In genomic region chr5:132161338-132162205, GRCm38 (mm10) we compare ENCODE assay signal across 8 mouse cellular contexts.
DNase-seq lines count a peak whose midpoint lies in the region.

No protein-coding gene starts in this region.

- H3K9me3 ChIP-seq in limb, embryonic 10.5 days (replicated peaks): no peaks in the 10 kb centered on the region

- peak overlapping the region; percentile 76 for H3K27ac ChIP-seq in limb, embryonic 10.5 days

- peak; percentile 44 to 63 for DNase-seq in layer of hippocampus, adult 18-20 months (ENCODE audit: low spot score in 2 of 2)
- no peak for DNase-seq in layer of hippocampus, postnatal 10 days (ENCODE audit: low spot score in 2 of 2)
- peak; percentile 74 to 80 for DNase-seq in frontal cortex, adult 2 months (ENCODE audit: extremely low spot score in 1 of 2, low spot score in 1 of 2)
- peak; percentile 8 for DNase-seq in kidney, adult 18-20 months
- DNase-seq in limb, embryonic 10.5 days (ENCODE audit: low spot score): peak; percentile 42
- peak; percentile 44 for DNase-seq in right cerebral cortex, postnatal 25 days
- no peak for DNase-seq in c-Kit-positive CD71-positive TER-119-positive erythroid progenitor cells, embryonic 14.5 days (ENCODE audit: low spot score)
- DNase-seq in adrenal gland, adult 8-10 months: no peak

- peaks cover 35% of the 10 kb centered on the region for H3K4me1 ChIP-seq in limb, embryonic 10.5 days

- H3K27me3 ChIP-seq in limb, embryonic 10.5 days (ENCODE audit: low read depth, poor library complexity, severe bottlenecking): no peaks in the 10 kb centered on the region

- H3K36me3 ChIP-seq in limb, embryonic 10.5 days: no peaks in the 10 kb centered on the region

- no peak overlapping the region for H3K4me3 ChIP-seq in limb, embryonic 10.5 days

- WGBS in limb, embryonic 10.5 days: 27% methylated on average over 9 of the region's 9 CpGs

Comparison
In these comparisons a context has a peak if more than half of its experiments do, and no peak if none do; other contexts are left out.
1. DNase-seq: peak in layer of hippocampus, adult 18-20 months (2 of 2), frontal cortex, adult 2 months (2 of 2), kidney, adult 18-20 months (single experiment), limb, embryonic 10.5 days (single experiment) and right cerebral cortex, postnatal 25 days (single experiment); none in layer of hippocampus, postnatal 10 days (0 of 2), c-Kit-positive CD71-positive TER-119-positive erythroid progenitor cells, embryonic 14.5 days (single experiment) and adrenal gland, adult 8-10 months (single experiment).